Mouse (Mus musculus) adrenal gland, postnatal 10 days (tissue): Measurements from ENCODE around the gene Yif1b. TPM values are rescaled to one million over a fixed set of nuclear protein-coding genes. Genes with fewer than 3 reads are reported as not detected.

Experiments used
- DNase-seq: peaks from one replicate; pipeline ENCODE4 v3.0.0; 2021; ENCODE audit warnings: mixed read lengths
- total RNA-seq, 2 experiments: library from RNA; stranded (reverse); gene quantifications; 2 replicates each; pipeline ENCODE4 v1.2.3; 2021

Yif1b gene
- total RNA-seq, 2 experiments from 2014 or later = 77.2 to 81.7 TPM

DNA sequence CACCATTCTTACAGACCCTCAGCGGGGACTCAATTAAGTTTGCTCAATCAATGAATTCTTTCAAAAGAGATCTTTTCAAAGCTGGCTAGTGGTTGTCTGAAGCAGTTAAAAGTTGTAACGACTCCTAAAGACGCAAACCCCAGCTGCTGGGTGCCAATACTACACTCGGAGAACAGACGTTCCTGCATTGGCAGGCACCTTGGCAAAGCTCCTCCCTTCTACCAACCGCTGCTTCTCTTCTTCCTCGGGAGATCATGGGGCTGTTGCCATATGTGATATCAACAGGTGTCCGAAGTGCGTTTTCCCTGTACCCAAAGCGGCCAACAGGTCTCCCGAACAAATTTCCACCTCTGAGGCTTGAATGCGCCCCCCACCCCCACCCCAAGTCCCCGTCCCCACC is 42.7 kb downstream of the Yif1b start:
- DNase-seq = no peak

DNA sequence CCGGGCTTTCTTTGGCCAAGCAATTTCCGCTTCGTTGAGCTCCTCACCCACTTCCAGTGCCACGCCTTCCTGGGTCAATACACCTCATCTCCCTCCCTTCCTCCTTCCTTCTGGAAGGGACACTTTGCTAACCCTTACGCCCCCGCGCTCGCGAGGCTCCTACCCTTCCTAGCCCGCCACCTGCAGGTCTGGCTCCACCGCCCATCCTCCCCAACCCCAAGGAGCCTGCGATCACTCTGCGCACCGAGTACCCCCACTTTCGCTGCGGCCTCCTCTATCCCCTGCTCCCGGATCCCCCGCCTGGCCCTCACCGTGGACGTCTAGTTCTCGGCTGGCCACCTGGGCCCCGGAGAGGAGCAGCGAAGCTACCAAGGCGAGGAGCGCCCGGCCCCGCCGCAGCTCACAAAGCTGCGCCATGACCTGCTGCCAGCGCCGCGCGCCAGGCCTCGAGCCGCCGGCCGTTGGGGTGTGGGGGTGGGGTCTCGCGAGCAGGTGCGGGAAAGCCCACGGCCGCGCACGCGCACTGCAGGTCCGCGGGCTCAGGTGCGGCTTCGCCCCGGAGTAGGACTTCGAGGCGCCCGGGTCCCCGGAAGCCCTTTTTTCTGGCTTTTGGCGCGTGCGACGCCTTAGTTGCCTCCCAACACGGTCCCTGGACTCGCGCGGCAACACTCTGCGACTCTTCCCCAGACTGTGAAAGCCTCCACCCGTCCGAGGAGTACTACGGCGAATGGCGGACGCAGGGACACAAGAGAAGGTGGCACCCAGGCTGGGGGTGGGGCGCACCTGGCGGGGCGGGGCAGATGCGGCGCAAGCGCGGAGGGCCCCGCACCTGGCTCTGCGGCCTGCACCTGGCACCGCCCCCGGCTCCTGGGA is 43.3 kb downstream of the Yif1b start, which contains the start of gene Spint2:
TSS of gene Spint2 (minus strand) at position 712 of the 873 bp plus-strand sequence.
- peak; percentile 81 for DNase-seq

DNA sequence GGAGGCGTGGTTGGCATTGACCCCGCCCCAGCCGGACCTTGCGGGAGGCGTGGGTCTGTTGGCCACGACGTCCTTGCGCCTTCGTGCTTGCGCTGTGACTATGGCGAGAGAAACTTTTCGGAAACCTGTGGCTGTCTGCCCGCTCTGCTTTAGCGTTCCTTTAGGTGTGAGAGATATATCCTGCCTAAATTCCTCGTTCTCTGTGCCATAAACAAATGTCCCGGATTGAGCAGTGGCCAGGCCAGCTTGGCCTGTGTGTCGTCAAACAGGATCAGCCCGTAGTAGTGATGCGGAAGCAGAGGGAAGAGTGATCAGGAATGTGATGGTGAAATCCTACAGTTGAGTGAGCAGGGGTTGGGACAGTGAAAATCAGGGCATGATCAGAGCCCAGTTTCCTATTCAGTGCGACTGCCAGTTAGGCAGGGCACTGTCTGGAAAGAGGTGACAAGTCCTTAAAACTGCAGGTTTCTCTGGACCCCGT is 44.0 kb downstream of the Yif1b start:
- no peak for DNase-seq

DNA sequence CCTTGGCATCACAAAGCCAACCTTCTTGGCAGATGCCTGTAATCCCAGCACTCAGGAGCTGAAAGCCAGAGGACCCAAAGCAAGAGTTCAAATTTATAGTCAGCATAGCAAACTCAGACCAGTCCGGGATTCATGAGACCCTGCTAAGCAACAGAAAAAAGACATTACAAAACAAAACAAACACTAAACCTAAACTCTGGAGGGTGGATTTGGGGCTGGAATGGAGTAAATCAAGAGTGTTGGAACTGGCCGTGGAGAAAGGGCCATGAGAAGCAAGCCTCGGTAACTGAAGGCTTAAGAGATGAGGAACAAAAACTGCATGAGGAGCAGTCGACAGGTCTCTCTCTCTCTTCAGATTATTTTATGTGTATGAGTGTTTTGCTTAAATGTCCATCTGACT is 45.7 kb downstream of the Yif1b start:
- DNase-seq = no peak

DNA sequence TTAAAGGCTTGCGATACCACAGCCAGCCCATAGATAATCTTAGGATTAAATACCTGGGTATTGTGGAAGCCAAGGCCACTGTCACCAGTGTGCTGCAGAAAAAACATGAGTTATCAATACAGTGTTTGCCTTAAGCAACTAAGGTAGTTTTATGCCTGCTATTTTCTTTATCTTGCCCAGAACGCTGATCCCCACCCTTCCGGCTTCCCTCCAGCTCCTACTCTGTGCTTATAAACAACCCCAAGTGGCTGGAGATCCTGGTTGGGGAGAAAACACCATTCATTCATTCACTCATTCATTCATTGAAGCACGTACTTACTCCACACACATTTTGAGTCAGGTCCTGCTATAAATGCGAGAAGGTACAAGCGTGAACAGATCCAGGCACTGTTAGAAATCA is 46.4 kb downstream of the Yif1b start:
- no peak for DNase-seq

DNA sequence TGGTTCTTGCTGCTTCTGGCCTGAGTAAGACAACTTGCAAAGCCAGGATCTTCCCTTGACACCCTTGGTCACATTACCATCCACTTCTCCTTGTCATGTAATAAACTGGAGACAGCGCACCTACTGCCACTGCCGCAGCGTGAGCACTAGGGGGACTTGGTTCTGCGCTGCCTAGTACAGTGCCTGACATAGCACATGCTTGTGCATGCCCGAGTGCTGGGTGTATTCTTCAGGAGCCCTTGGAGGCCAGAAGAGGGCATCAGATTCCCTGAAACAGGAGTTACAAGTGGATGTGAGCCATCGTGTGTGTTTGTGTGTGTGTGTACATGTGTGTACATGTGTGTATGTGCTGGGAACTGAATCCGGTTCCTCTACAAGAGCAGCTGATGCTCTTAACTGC is 49.4 kb downstream of the Yif1b start:
- no peak for DNase-seq

DNA sequence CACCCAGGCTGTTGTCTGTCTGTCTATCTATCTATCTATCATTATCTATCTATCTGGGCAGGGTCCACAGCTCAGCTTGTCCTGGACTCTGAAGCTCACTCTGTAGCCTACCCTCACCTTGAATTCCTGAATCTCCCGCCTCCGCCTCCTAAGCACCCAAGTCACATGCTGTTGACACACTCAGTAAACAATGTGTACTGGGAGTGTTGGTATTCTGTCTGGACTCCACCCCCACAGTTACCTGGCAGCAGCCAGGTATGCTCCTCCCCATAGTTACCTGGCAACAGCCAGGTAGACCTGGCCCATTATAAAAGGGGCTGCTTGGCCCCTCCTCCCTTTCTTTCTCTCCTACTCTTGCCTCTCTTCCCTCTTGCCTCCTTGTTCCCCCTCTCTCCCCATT is 50.0 kb downstream of the Yif1b start:
- no peak for DNase-seq

DNA sequence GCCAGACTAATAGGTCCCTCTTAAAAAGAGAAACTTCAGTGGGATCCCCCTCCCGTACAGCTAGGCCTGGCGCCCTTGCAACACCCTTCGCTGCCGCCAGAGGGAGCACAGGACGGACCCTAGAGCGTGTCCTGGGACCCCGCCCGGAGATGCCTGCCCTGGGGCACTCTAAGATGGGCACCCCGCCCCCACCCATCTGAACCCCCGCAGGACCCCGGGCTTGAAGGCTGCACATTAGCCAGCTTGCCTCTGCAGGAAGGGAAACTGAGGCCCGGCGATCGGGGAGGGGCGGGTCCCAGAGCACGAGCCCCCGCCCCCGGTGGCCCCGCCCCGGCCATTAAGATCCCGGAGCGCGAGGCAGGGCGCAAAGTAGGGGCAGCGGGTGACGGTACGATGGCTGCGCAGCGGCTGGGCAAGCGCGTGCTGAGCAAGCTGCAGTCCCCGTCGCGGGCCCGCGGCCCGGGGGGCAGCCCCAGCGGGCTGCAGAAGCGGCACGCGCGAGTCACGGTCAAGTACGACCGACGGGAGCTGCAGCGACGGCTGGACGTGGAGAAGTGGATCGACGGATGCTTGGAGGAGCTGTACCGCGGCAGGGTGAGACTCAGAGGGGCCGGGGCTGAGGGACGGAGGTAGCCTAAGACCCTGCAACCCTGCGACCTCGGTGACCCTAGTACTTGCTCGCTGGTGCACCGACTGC is 51.0 kb downstream of the Yif1b start, which contains the start of gene Ppp1r14a:
TSS of gene Ppp1r14a (plus strand) at position 367 of the 697 bp plus-strand sequence.
- DNase-seq = peak; percentile 85

DNA sequence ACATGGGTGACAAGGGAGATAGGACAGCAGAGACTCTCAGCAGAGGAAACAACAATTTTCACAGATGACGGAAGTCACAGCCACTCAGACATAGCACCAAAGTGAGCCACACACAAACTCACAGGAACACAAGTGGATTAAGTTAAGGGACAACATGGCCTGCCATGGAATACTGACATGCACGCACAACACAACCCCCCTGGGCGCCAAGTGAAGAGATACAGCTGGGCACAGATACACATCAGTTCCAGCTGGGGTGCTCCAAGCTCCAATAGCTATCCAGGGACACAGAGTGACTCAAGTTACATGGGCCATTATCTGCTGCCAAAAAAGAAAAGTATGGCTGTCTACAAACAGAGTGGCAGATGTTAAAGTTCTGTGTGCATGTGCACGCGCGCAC is 51.7 kb downstream of the Yif1b start:
- no peak for DNase-seq

DNA sequence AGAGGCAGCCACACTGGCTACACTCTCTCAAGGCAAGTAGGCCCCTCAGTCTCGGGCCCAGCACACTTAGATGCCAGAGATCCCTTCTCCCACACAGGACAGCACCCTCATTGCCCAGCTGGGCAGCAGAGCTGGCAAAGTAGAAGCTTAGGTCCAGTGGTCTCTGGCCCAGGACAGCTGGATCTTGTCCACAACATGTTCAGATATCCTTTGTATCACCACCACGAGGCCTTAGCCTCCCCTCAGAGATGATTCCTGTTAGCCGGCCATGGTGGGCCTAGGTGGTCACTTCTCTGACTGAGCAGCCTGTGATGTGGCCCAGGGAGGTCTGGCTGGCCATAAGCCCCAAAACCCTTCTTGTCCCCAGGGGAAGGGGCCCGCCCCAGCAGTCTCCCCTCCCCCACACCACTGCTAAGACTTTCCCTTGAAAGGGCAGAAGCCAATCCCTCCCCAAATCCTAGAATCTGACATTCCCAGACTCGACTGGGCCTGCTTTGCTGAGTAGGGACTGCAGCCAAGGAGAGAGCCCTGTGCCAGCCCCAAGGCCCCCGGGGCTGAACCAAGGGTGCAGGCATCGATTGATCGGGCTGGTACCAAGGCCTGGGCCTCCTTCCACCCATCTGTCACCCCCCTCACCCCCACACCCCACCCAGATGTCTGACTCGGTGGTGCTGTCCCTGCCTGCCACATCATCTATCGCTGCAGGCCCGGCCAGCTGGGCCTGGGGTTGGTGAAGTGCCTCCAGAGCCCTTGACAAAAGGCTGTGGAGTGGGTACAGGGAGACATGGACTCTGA is 52.8 kb downstream of the Yif1b start:
- no peak for DNase-seq

DNA sequence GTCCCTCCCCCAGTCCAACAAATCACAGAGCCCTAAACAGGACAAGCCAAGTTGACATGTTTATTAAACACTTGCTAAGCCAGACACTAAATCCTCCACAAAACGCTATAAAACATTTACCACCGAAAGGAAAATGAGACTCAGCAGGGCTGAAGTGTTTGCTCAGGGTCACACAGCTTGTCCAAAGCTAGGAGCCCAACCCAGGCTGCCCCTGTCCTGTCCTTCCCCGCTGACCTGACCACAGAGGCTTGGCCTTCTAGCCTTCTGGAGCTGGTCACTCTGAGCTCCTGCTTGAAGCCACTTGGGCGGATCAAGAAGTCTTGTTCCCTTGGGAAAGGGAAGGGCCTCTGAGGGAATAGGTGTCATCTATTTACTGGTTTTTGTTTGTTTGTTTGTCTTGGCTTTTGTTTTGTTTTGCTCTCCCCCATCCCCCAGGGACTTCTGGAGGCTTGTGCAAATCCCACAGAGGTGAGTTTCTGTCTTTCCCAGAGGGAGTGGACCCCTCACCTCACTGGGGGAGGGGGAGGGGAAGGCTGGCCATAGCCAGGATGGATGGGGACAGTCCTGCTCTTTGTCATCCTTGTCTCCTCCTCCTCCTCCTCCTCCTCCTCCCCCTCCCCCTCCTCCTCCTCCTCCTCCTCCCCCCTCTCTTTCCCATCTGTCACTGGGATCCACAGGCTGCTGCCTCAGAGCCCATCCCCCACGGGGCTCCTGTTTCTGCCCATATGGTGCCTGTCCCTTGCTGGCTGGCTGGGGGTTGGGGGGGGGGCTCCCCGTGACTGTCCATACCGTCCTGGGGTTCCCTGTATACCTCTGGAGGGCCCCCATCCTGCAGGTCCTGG is 53.7 kb downstream of the Yif1b start:
- no peak for DNase-seq

DNA sequence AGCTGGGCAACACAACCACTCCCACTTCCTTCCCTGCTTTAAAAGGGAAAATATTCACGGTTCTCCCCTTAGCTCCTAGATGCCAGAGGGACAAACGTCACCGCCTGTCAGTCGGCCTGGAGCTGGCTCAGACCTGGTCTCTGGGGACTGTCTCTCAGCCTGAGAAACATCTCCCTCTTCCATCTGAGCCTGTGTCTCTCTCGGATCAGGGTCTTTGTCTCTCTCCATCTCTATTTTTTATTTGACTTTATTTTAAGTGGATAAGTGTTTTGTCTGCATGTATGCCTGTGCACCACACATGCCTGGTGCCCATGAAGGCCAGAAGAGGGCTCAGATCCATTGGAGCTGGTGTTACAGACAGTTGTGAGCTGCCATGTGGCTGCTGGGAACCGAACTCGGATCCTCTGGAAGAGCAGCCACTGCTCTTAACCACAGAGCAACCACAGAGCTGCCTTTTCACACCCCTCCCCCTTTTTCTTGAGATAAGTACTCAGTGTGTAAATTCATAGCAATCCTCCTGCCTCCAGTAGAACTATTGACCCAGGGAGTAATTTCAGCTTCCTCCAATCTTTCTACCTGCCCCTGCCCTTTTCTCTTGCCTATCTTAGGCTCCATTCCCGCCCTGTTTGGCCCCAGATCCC is 54.4 kb downstream of the Yif1b start:
- no peak for DNase-seq

DNA sequence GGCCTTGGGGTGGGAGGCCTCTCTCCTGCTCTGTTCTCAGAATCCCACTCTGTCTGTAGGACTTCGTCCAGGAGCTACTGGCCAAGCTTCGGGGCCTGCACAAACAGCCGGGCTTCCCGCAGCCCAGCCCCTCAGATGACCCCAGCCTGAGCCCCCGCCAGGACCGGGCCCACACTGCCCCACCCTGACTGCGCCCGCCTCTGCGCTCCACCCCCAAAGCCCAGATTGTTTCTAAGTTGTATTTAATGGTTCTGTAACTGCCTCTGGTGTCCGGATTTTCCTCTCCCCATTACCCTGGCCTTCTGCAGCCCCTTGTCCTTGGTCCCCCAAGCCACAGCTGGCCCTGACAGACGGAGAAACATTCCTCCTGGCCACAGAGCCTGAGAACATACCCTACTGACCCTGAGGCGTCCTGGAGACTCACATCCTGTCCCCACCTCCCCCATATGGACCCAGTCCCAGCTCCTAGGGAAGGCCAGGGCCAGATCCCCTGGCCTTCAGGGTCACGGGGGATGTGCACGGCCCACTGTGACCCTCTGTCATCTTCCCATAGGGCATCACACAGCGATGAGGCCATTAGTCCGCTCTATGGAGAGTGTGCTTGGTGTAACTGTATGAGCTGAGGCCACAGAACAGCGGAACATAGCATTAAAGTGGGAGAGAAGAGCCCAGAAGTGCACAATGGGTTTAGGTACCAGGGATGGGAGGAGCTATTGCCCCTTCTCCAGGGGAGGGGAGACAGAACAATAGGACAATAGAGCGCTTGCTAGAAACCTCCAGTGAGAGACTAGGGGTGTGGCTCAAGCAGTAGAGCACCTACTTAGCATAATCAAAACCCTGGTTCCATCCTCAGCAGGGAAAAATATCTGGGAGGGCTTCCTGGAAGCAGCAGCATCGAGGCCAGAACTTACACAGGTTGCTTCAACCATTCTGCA is 55.3 kb downstream of the Yif1b start:
- DNase-seq = peak; percentile 43

DNA sequence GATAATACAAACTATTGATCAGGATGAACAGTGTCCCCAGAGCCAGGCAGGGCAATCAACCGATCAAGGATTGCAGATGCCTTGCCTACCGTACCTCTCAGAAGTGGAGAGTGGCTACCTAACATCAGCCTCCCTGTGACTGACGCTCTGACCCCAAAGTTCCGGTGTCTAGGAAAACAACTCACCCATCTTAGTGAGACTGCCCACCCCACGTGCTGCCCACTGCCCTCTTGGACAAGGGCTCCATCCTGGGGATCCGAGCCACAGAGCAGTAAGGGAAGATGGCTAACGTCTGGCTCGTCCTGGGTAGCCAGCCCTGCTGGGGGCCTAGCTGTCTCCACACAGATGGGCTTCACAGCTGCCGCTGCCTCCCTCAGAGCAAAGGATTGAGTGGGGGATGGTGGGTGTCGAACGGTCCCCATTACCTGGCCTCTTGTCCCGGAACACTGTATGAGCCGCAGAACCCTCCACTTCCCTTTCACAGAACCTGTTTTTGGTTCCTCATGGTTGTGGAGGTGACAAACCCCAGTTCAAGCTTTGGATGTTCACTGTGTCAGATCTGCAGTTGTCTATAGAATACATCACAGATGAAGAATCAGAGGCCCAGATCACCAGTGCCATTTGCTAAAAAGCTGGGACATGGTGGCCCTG is 56.1 kb downstream of the Yif1b start:
- DNase-seq = no peak

DNA sequence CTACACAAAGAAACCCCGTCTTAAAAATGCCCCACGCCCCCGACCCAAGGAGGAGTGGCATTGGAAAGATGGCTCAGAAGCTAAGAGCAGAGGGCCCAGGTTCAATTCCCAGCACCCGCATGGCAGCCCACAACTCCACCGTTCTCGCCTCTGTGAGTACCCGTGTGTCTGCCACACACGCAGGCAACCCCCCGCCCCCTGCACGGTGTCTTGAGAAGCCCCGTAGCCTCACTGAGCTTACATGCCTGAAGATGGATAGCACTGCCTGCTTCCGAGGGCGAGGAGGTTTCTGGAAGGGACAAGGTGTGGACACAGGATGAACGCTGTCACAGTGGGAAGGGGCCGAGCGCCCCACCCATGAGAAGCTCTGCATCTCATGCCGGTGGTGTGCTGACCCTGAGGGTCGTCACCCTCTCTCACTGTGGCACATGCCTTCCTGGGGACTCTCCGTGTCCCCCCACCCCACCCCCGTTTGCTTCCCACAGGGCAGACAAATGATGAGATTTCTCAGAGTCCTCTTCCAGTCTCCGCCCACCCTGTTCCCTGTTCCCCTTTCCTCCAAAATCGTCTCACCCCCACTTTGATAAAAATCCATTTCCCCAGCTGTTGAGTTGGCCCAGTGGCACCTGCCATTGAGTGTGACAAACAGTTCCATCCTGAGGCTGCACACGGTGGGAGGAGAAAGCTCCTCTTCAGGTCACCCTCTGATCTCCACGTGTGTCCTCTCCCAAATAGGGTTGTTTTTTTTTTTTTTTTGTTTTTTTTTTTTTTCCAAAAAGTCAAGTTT is 57.9 kb downstream of the Yif1b start:
- no peak for DNase-seq

DNA sequence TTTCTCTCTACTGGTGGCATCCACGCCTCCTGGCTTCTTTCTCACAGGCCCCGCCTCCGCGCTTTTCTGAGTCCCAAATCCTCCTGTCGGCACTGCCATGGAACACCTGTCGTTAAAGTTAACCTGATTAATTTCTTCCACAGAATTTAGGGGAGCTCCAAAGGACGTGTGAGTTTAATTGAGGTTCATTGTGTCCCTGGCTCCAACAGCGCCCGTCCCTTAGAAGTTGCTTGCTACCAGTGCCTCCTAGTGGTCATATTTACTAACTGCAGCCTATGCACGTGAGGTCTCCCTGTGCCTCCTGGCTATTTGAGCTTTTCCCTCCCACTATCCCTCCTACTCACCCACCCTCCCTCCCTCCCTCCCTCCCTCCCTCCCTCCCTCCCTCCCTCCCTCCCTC is 58.9 kb downstream of the Yif1b start:
- DNase-seq = peak; percentile 75
